Mouse (Mus musculus): ENCODE results near the gene 1700029P11Rik. TPM values are rescaled to one million over a fixed set of nuclear protein-coding genes. Genes with fewer than 3 reads are reported as not detected.

Gene 1700029P11Rik
- polyA plus RNA-seq, 1 experiment from 2014 or later: not detected

DNA sequence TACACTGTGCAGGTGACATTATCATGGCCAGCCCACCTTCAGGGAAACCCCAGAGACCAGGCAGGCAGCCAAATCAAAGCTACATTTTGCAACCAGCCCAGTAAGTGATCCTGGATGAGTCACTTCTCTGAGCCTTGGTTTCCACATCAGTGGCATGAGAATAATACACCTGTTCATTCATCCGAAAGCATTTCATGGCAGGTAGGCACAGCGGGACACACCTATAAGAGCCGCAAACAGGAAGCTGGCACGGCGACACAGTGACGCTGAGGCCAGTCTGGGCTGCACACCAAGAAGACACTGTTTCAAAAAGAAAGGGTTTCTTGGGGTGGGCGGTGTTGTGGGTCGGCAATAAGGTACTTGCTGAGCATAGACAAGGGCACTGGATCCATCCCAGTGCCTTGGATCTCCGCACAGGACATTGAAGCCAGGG is 26.2 kb upstream of the 1700029P11Rik start:
- Histone ChIP-seq H3K9ac (replicated peaks; ENCODE audit: low read depth) (no peak overlapping the region), H3K4me1 (ENCODE audit: insufficient read depth, low read depth, low read length) (no peaks in the 10 kb centered on the region), H3K4me2 (replicated peaks; ENCODE audit: low read depth, low read length) (no peak overlapping the region), H3K27me3 (replicated peaks; ENCODE audit: insufficient read depth, low read length) (no peaks in the 10 kb centered on the region), H3K9me3 (ENCODE audit: low read length) (no peaks in the 10 kb centered on the region), H3K27ac (ENCODE audit: low read length) (no peak overlapping the region), H3K36me3 (ENCODE audit: insufficient read depth, low read length) (no peaks in the 10 kb centered on the region), H3K4me3 (ENCODE audit: low read depth, low read length) (no peak overlapping the region)
- 88% methylated on average over 9 of the region's 9 CpGs for WGBS
- TF ChIP-seq CTCF (IDR thresholded peaks at IDR 0.05): no peak
- no peak for TF ChIP-seq EP300 (IDR thresholded peaks at IDR 0.05)
- DNase-seq (ENCODE audit: low spot score): no peak
- no peak for ATAC-seq

DNA sequence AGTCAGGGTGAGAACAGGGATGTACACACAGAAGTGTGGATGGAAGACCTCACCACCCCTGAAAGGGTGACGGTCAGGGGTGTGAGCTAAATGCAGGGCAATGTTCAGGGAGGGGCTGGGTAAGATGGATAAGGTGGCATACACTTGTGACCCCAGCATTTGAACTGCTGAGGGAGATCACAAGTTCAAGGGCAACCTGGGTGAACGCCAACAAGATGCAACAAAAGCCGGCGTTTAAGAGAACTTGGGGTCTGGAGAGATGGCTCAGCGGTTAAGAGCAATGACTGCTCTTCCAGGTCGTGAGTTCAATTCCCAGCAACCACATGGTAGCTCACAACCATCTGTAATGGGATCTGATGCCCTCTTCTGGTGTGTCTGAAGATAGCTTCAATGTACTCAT is 25.6 kb upstream of the 1700029P11Rik start:
- no peak for ATAC-seq
- 89% methylated on average over 6 of the region's 6 CpGs for WGBS

DNA sequence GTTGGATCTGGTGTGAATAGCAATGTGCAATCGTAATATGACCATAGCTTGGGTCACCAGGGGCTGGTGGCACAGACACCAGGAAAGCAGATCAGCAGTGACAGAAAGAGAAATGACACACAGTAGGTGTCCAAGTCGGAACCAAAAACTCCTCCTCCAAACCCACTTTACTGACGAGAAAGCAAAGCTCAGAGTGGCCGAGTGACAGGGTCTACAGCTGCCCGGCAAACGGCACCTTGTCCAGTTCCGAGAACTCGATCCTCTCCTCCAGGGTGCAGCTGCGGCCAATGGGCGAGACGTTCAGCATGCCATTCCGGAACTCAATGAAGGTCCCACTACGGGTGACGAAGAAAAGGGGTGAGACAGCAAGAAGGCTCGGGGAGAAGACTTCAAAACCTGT is 24.9 kb upstream of the 1700029P11Rik start:
- ATAC-seq (no peak), DNase-seq (ENCODE audit: low spot score) (no peak)
- Histone ChIP-seq H3K9me3 (ENCODE audit: low read length) (no peaks in the 10 kb centered on the region), H3K4me3 (ENCODE audit: low read depth, low read length) (no peak overlapping the region), H3K27me3 (replicated peaks; ENCODE audit: insufficient read depth, low read length) (no peaks in the 10 kb centered on the region), H3K9ac (replicated peaks; ENCODE audit: low read depth) (no peak overlapping the region), H3K27ac (ENCODE audit: low read length) (no peak overlapping the region), H3K36me3 (ENCODE audit: insufficient read depth, low read length) (no peaks in the 10 kb centered on the region), H3K4me2 (replicated peaks; ENCODE audit: low read depth, low read length) (no peak overlapping the region), H3K4me1 (ENCODE audit: insufficient read depth, low read depth, low read length) (no peaks in the 10 kb centered on the region)
- TF ChIP-seq EP300 (IDR thresholded peaks at IDR 0.05): no peak
- no peak for TF ChIP-seq CTCF (IDR thresholded peaks at IDR 0.05)
- 91% methylated on average over 15 of the region's 15 CpGs for WGBS

More for the DNA sequence above, 25.6 kb upstream of the 1700029P11Rik start:
- H3K4me3 ChIP-seq (ENCODE audit: low read depth, low read length): no peak overlapping the region
- TF ChIP-seq EP300 (IDR thresholded peaks at IDR 0.05): no peak
- H3K27ac ChIP-seq (ENCODE audit: low read length): no peak overlapping the region
- no peak overlapping the region for H3K4me2 ChIP-seq (replicated peaks; ENCODE audit: low read depth, low read length)
- H3K4me1 ChIP-seq (ENCODE audit: insufficient read depth, low read depth, low read length): no peaks in the 10 kb centered on the region
- no peaks in the 10 kb centered on the region for H3K27me3 ChIP-seq (replicated peaks; ENCODE audit: insufficient read depth, low read length)
- H3K36me3 ChIP-seq (ENCODE audit: insufficient read depth, low read length): no peaks in the 10 kb centered on the region
- DNase-seq (ENCODE audit: low spot score): no peak
- no peaks in the 10 kb centered on the region for H3K9me3 ChIP-seq (ENCODE audit: low read length)
- no peak overlapping the region for H3K9ac ChIP-seq (replicated peaks; ENCODE audit: low read depth)

DNA sequence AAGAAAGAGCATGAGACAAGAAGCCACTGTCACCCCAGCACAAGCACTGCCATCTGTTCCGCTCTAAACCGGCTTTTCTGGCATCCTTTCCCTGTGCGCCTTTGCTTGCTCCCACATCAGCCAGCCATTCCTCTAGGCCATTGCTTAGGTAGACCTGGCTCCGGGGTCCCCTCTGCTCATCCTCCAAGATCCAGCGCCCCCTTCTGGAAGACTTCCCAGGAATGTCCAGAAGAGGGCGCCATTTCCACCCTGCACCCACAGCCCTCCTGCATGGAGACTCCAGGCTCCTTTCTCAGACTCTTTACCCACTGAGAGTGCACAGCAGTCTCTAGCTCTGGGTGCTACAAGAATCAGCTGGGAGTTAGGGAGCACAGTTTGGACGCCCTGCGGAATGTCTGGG is 23.9 kb upstream of the 1700029P11Rik start:
- TF ChIP-seq CTCF (IDR thresholded peaks at IDR 0.05): peak; percentile 93
- TF ChIP-seq EP300 (IDR thresholded peaks at IDR 0.05): no peak
- DNase-seq (ENCODE audit: low spot score) (peak; percentile 53), ATAC-seq (no peak)

DNA sequence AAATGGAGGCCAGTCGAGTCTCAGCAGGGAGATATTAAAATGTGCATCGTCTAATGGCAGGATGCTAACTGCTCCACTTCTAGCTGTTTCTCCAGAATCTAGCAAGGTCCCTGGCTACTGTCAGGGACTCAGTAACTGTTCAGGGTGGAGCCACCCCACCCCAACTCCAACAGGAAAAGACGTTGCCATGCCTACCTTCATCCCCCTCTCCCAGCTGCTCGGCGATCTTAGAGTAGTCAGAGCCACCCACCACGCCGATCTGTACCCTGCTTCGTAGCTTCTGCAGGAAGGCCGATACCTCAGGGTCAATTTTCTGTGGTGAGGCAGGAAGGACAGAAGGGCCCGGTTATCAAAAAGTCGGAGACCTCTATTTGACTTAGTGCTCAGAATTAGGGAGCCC is 22.7 kb upstream of the 1700029P11Rik start:
- TF ChIP-seq EP300 (IDR thresholded peaks at IDR 0.05) (no peak), CTCF (IDR thresholded peaks at IDR 0.05) (no peak)
- H3K9me3 ChIP-seq (ENCODE audit: low read length): no peaks in the 10 kb centered on the region
- H3K27ac ChIP-seq (ENCODE audit: low read length): no peak overlapping the region
- H3K4me1 ChIP-seq (ENCODE audit: insufficient read depth, low read depth, low read length): no peaks in the 10 kb centered on the region
- ATAC-seq (no peak), DNase-seq (ENCODE audit: low spot score) (no peak)
- no peaks in the 10 kb centered on the region for H3K36me3 ChIP-seq (ENCODE audit: insufficient read depth, low read length)
- no peak overlapping the region for H3K4me3 ChIP-seq (ENCODE audit: low read depth, low read length)
- WGBS: 78% methylated on average over 11 of the region's 11 CpGs
- H3K4me2 ChIP-seq (replicated peaks; ENCODE audit: low read depth, low read length): no peak overlapping the region
- H3K9ac ChIP-seq (replicated peaks; ENCODE audit: low read depth): no peak overlapping the region
- no peaks in the 10 kb centered on the region for H3K27me3 ChIP-seq (replicated peaks; ENCODE audit: insufficient read depth, low read length)

More for the DNA sequence above, 23.9 kb upstream of the 1700029P11Rik start:
- H3K27me3 ChIP-seq (replicated peaks; ENCODE audit: insufficient read depth, low read length): no peaks in the 10 kb centered on the region
- no peak overlapping the region for H3K27ac ChIP-seq (ENCODE audit: low read length)
- no peaks in the 10 kb centered on the region for H3K4me1 ChIP-seq (ENCODE audit: insufficient read depth, low read depth, low read length)
- 56% methylated on average over 8 of the region's 8 CpGs for WGBS
- H3K9me3 ChIP-seq (ENCODE audit: low read length): no peaks in the 10 kb centered on the region
- no peak overlapping the region for H3K9ac ChIP-seq (replicated peaks; ENCODE audit: low read depth)
- no peak overlapping the region for H3K4me3 ChIP-seq (ENCODE audit: low read depth, low read length)
- H3K36me3 ChIP-seq (ENCODE audit: insufficient read depth, low read length): no peaks in the 10 kb centered on the region
- no peak overlapping the region for H3K4me2 ChIP-seq (replicated peaks; ENCODE audit: low read depth, low read length)

DNA sequence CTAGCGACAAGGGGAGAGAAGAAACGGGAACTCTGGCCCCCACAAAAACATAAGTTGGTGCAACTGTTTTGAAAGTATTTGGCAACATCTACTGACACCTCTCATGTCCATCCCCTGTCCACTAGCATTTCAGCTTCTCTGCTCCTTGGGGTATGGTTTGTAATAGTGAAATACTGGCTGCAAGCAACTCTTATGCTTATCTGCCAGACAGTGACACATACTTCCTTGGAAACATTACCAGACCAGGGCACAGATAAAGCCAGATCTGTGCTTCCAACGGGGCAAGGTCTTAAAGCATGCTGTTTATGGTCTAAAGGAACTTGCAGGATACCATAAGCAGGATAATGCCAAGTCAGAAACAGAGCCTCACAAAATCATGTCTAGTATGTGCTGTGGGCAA is 21.4 kb upstream of the 1700029P11Rik start:
- ATAC-seq: no peak
- H3K4me1 ChIP-seq (ENCODE audit: insufficient read depth, low read depth, low read length): no peaks in the 10 kb centered on the region
- 70% methylated on average over 3 of the region's 3 CpGs for WGBS

More for the DNA sequence above, 21.4 kb upstream of the 1700029P11Rik start:
- Histone ChIP-seq H3K4me2 (replicated peaks; ENCODE audit: low read depth, low read length) (no peak overlapping the region), H3K27ac (ENCODE audit: low read length) (no peak overlapping the region), H3K9me3 (ENCODE audit: low read length) (no peaks in the 10 kb centered on the region), H3K4me3 (ENCODE audit: low read depth, low read length) (no peak overlapping the region), H3K9ac (replicated peaks; ENCODE audit: low read depth) (no peak overlapping the region), H3K27me3 (replicated peaks; ENCODE audit: insufficient read depth, low read length) (no peaks in the 10 kb centered on the region), H3K36me3 (ENCODE audit: insufficient read depth, low read length) (no peaks in the 10 kb centered on the region)
- DNase-seq (ENCODE audit: low spot score): no peak
- TF ChIP-seq CTCF (IDR thresholded peaks at IDR 0.05): no peak
- no peak for TF ChIP-seq EP300 (IDR thresholded peaks at IDR 0.05)

Data from lung, postnatal 0 days (tissue).